Mouse (Mus musculus): Measurements from ENCODE around the gene Mdp1.

Mdp1 gene

GRCm38 (mm10) chr14:55659960-55660573 lies at the start of gene Mdp1:
Gene Mdp1, minus strand, starts transcription at chr14:55660508.
- peak; percentile 84 for DNase-seq (ENCODE audit: low read depth, low spot score)

DNA sequence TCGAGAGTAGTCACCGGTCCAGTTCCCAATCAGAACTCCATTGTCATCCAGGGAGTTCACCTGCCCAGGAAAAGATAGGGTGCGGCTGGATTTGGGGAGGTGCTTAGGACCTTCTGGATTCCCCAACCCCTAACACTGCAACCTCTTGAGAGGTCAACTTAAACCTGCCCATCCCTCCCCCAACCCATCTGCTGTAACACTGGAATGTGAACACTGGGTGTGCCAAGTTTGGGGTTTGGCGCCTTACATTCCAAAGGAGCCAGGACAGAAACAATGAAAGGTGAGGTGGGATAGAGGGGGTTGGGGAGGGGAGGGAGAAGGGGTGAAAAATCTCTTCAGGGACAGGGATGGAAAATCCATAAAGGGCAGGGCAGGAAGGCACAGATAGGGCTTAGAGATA lies 49.2 kb upstream of the Mdp1 start:
- DNase-seq (ENCODE audit: low read depth, low spot score), result no peak

- no peak for DNase-seq (ENCODE audit: low read depth, low spot score)
Observed at GRCm38 (mm10) chr14:55707397-55707796, 47.1 kb upstream of the Mdp1 start.

GRCm38 (mm10) chr14:55706051-55706600 lies 45.8 kb upstream of the Mdp1 start:
- no peak for DNase-seq (ENCODE audit: low read depth, low spot score)

DNA sequence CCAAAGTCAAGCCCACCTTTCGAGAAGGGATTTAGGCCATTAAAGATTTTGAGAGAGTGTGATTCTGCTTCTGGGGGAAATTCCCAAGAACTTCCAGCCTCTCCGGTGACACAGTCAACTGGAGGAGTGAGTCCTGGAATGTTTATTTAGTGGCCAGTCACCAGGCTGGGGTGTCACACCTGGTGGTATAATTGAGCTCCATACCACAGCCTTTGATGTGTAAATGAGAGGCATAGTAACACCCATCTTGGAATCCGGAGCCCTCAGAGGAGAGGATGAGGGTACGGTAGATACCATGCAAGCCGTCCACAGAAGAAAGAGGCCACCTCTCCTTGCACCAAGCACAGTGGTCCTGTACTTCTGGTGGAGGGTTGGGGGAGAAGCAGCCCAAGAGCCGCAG lies 42.5 kb upstream of the Mdp1 start:
- DNase-seq (ENCODE audit: low read depth, low spot score), result no peak

GRCm38 (mm10) chr14:55701131-55701530 lies 40.8 kb upstream of the Mdp1 start:
- DNase-seq (ENCODE audit: low read depth, low spot score), result no peak

DNA sequence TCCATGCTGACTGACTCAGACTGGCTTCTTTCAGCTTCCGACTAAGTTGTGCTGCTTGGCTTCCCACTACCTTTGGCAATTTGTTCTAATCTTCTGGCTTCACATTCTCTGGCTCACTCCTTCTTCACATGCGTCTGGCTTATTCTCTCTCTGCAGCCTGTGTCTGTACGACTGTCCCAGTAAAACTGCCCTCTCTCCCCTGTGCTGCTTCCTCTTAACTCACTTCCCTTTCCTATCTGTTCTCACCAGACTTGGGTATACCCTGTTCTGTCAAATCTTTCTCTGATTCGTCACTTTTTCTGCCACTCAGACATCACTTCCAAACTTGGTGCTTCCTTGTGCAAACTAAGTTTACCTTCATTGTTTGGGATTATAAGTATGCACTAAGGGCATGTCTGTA lies 36.9 kb upstream of the Mdp1 start:
- no peak for DNase-seq (ENCODE audit: low read depth, low spot score)

DNA sequence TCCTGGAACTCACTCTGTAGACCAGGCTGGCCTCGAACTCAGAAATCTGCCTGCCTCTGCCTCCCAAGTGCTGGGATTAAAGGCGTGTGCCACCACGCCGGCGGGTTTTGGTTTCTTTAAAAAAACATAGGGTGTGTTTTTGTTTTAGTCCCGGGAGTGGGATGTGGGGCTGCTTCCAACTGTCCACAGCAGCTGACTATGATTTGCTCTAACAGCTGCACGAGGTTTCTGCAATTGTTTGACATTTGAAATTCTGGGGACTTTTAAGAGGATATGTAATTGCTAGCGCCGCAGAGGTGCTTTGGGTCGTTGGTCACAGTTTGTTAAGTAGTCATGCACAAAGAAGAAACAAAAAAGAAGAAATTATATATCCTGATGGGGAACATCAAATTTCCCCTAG lies 29.1 kb upstream of the Mdp1 start:
- DNase-seq (ENCODE audit: low read depth, low spot score), result no peak

DNA sequence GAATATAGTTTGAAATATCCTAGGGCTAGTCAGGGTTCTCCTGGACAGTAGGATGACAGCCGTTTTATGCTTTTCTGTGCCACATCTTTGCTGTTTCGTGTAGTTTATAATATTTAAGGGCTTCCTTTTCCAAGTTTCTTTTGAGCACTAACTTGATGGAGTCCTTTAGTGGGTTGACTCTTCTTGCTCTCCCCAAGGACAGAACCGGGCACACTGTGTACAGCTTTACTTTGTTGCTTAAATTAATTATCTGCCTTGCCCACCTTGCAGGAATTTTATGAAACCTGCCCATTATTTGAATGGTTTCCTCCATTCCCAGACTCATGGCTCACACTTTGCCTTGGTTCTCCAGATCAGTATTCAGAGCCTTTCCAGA lies 21.8 kb upstream of the Mdp1 start:
- DNase-seq (ENCODE audit: low read depth, low spot score), result no peak

GRCm38 (mm10) chr14:55681160-55682117 lies 21.1 kb upstream of the Mdp1 start, which contains the start of gene Tinf2:
Gene Tinf2, minus strand, starts transcription at chr14:55681820.
- DNase-seq (ENCODE audit: low read depth, low spot score), result peak; percentile 92

- no peak for DNase-seq (ENCODE audit: low read depth, low spot score)
Observed at GRCm38 (mm10) chr14:55677615-55678014, 17.3 kb upstream of the Mdp1 start.

- DNase-seq (ENCODE audit: low read depth, low spot score), result no peak
Observed at GRCm38 (mm10) chr14:55672741-55673060, 12.4 kb upstream of the Mdp1 start.

GRCm38 (mm10) chr14:55671833-55672740 lies 11.8 kb upstream of the Mdp1 start, which contains the start of the genes Gmpr2 and Nedd8:
Gene Gmpr2, plus strand, starts transcription at chr14:55671941.
Gene Nedd8, minus strand, starts transcription at chr14:55672124.
- DNase-seq (ENCODE audit: low read depth, low spot score), result peak; percentile 81

- DNase-seq (ENCODE audit: low read depth, low spot score), result no peak
Observed at GRCm38 (mm10) chr14:55671486-55671832, 11.2 kb upstream of the Mdp1 start.

GRCm38 (mm10) chr14:55660636-55661035 lies 328 bp upstream of the Mdp1 start:
- DNase-seq (ENCODE audit: low read depth, low spot score), result no peak

DNA sequence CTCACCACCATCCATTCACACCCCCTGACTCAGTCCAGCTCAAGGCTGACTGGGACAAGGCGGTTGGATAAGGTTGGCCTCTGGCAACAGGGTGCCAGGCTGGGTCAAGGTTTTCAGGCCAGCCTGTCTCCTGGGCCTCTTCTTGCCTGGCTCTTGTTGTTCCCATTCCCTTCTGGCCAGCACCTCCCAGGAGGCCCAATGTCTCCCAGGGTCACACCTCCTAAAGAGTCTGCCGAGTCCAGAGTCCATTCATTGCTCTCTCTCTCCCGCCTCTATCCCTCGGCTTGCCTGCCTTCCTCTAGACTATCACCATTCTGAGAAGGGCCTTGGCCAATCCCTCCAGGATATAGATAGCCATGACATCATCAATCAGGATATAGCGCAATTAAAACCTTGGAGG lies 2.3 kb downstream of the Mdp1 start:
- DNase-seq (ENCODE audit: low read depth, low spot score), result no peak

GRCm38 (mm10) chr14:55656935-55657334 lies 3.4 kb downstream of the Mdp1 start:
- no peak for DNase-seq (ENCODE audit: low read depth, low spot score)

- no peak for DNase-seq (ENCODE audit: low read depth, low spot score)
Observed at GRCm38 (mm10) chr14:55651528-55651927, 8.8 kb downstream of the Mdp1 start.

GRCm38 (mm10) chr14:55649884-55650283 lies 10.4 kb downstream of the Mdp1 start, which contains the start of gene Tssk4:
Gene Tssk4, plus strand, starts transcription at chr14:55650184.
- DNase-seq (ENCODE audit: low read depth, low spot score), result no peak

GRCm38 (mm10) chr14:55644261-55644888 lies 15.9 kb downstream of the Mdp1 start:
- DNase-seq (ENCODE audit: low read depth, low spot score), result no peak
